Mouse (Mus musculus) adrenal gland, postnatal 14 days (tissue): ENCODE results near the gene Eef1akmt1. TPM values are rescaled to one million over a fixed set of nuclear protein-coding genes. Genes with fewer than 3 reads are reported as not detected.

Experiments
- DNase-seq: peaks from one replicate; pipeline ENCODE4 v3.0.0; 2021; ENCODE audit warnings: mixed read lengths
- long read RNA-seq, 2 experiments: library from polyadenylated mRNA; stranded (forward); transcript quantifications; one replicate each; pipeline ENCODE4 v2.0.0; 2021
- total RNA-seq: library from RNA; stranded (reverse); gene quantifications from 2 replicates; pipeline ENCODE4 v1.2.3, GENCODE M21; 2021

The Eef1akmt1 gene
- total RNA-seq: 26.2 and 34.2 TPM in 2 replicates
- long read RNA-seq, experiment 1, transcript Eef1akmt1-201 (5 exons, 880 nt): major isoform, 38 of 43 reads
- long read RNA-seq, experiment 1, partial matches to known transcripts: 3 of 43 reads
- long read RNA-seq, experiment 1, other reads (novel, unspliced or antisense): 2 of 43 reads
- long read RNA-seq, experiment 2, transcript Eef1akmt1-201 (5 exons, 880 nt): major isoform, 28 of 30 reads
- long read RNA-seq, experiment 2, partial matches to known transcripts: 2 of 30 reads
- long read RNA-seq, experiment 2, other reads (novel, unspliced or antisense): 0 of 30 reads

- peak; percentile 99 for DNase-seq
Measured at GRCm38 (mm10) chr14:57571155-57572133, at the start of gene Eef1akmt1. Eef1akmt1 (minus strand) TSS chr14:57571612.

- no peak for DNase-seq
Measured at GRCm38 (mm10) chr14:57620598-57621236, 49.3 kb upstream of the Eef1akmt1 start.

- DNase-seq: peak; percentile 65
Measured at GRCm38 (mm10) chr14:57619487-57619886, 48.1 kb upstream of the Eef1akmt1 start.

GRCm38 (mm10) chr14:57617675-57618074, 46.3 kb upstream of the Eef1akmt1 start:
- no peak for DNase-seq

GRCm38 (mm10) chr14:57616339-57616965, 45.0 kb upstream of the Eef1akmt1 start:
- DNase-seq: no peak

- DNase-seq: no peak
Measured at GRCm38 (mm10) chr14:57615828-57616227, 44.4 kb upstream of the Eef1akmt1 start.

- no peak for DNase-seq
Measured at GRCm38 (mm10) chr14:57611034-57611433, 39.6 kb upstream of the Eef1akmt1 start.

- no peak for DNase-seq
Measured at GRCm38 (mm10) chr14:57609816-57610329, 38.5 kb upstream of the Eef1akmt1 start.

GRCm38 (mm10) chr14:57607500-57607899, 36.1 kb upstream of the Eef1akmt1 start:
- DNase-seq: peak; percentile 96

- DNase-seq: no peak
Measured at GRCm38 (mm10) chr14:57606663-57607365, 35.4 kb upstream of the Eef1akmt1 start.

GRCm38 (mm10) chr14:57593279-57593678, 21.9 kb upstream of the Eef1akmt1 start:
- no peak for DNase-seq

- no peak for DNase-seq
Measured at GRCm38 (mm10) chr14:57591830-57592229, 20.4 kb upstream of the Eef1akmt1 start.

- no peak for DNase-seq
Measured at GRCm38 (mm10) chr14:57576364-57577060, 5.1 kb upstream of the Eef1akmt1 start.

GRCm38 (mm10) chr14:57574792-57575587, 3.6 kb upstream of the Eef1akmt1 start:
- DNase-seq: no peak

- DNase-seq: no peak
Measured at GRCm38 (mm10) chr14:57565626-57566025, 5.8 kb downstream of the Eef1akmt1 start.

- no peak for DNase-seq
Measured at GRCm38 (mm10) chr14:57556922-57557321, 14.5 kb downstream of the Eef1akmt1 start.

- no peak for DNase-seq
Measured at GRCm38 (mm10) chr14:57555471-57556070, 15.8 kb downstream of the Eef1akmt1 start.

- DNase-seq: no peak
Measured at GRCm38 (mm10) chr14:57554434-57554833, 17.0 kb downstream of the Eef1akmt1 start.

- no peak for DNase-seq
Measured at GRCm38 (mm10) chr14:57552945-57553344, 18.5 kb downstream of the Eef1akmt1 start.
